Mouse (Mus musculus) olfactory bulb, adult 2 months (tissue): ENCODE measurements at regions not wholly inside any gene's neighbourhood (a gene's known extent, or its start where the extent isn't known, plus 50 kb on each side); places are given as distances from the start of the nearest gene placed in this dataset.

Experiments used
- H3K27ac ChIP-seq: fragments of 200-500 bp; 2 replicates; pipeline ENCODE4 v1.5.1; 2012; ENCODE audit warnings: low read depth, low read length; ENCODE audit not compliant: insufficient read depth
- H3K4me1 ChIP-seq: fragments of 200-500 bp; 2 replicates; pipeline ENCODE4 v1.6.1; 2012; ENCODE audit warnings: low read length; ENCODE audit not compliant: control insufficient read depth, insufficient read depth
- H3K4me3 ChIP-seq: fragments of 200-500 bp; 2 replicates; pipeline ENCODE4 v1.5.1; 2012; ENCODE audit warnings: mild to moderate bottlenecking, low read depth, low read length, moderate library complexity; ENCODE audit not compliant: insufficient read depth
- CTCF ChIP-seq: fragments of 200-500 bp; IDR thresholded peaks from 2 replicates; pipeline ENCODE4 v1.5.1; 2012; ENCODE audit warnings: low read depth, mild to moderate bottlenecking, low read length, moderate library complexity; ENCODE audit not compliant: insufficient read depth
- POLR2A ChIP-seq: fragments of 200-500 bp; IDR thresholded peaks from 2 replicates; pipeline ENCODE4 v1.6.1; 2012; ENCODE audit warnings: mild to moderate bottlenecking, low read depth, low read length, moderate library complexity; ENCODE audit not compliant: insufficient read depth
- WGBS: fragments of 180-500 bp; shearing (Covaris S2); methylation state at CpG from one replicate; pipeline ENCODE4 v1.1.7; 2018; 5-methylcytosine and 5-hydroxymethylcytosine counted together

- Histone ChIP-seq H3K27ac (no peak overlapping the region), H3K4me3 (no peak overlapping the region), H3K4me1 (peaks cover 12% of the 10 kb centered on the region)
- 45% methylated on average over 9 of the region's 9 CpGs for WGBS
- TF ChIP-seq POLR2A (no peak), CTCF (no peak)
Measured at GRCm38 (mm10) chr4:33552856-33553255, 242.7 kb downstream of the Rngtt start.

GRCm38 (mm10) chr4:33554606-33555005 lies 244.5 kb downstream of the Rngtt start:
- no peak overlapping the region for H3K4me3 ChIP-seq
- peaks cover 12% of the 10 kb centered on the region for H3K4me1 ChIP-seq
- no peak overlapping the region for H3K27ac ChIP-seq
- no peak for TF ChIP-seq POLR2A
- TF ChIP-seq CTCF, result no peak
- 24% methylated on average over 6 of the region's 6 CpGs for WGBS

GRCm38 (mm10) chr4:33555231-33555933 lies 245.3 kb downstream of the Rngtt start:
- 0 out of 2 replicates have a peak overlapping the region, but pooled peaks have one; percentile 30 for H3K27ac ChIP-seq
- peaks cover 12% of the 10 kb centered on the region for H3K4me1 ChIP-seq
- WGBS, result 39% methylated on average over 14 of the region's 14 CpGs
- no peak for TF ChIP-seq POLR2A
- TF ChIP-seq CTCF, result no peak
- no peak overlapping the region for H3K4me3 ChIP-seq

- Histone ChIP-seq H3K4me3 (no peak overlapping the region), H3K27ac (no peak overlapping the region), H3K4me1 (peaks cover 12% of the 10 kb centered on the region)
- 50% methylated on average over 12 of the region's 12 CpGs for WGBS
- TF ChIP-seq POLR2A (no peak), CTCF (no peak)
Measured at GRCm38 (mm10) chr4:33555966-33556365, 245.9 kb downstream of the Rngtt start.

GRCm38 (mm10) chr4:33556661-33557540 lies 246.8 kb downstream of the Rngtt start:
- H3K4me3 ChIP-seq, result no peak overlapping the region
- TF ChIP-seq CTCF (no peak), POLR2A (no peak)
- WGBS, result 89% methylated on average over 12 of the region's 12 CpGs

GRCm38 (mm10) chr4:33570274-33570673 lies 260.2 kb downstream of the Rngtt start:
- H3K4me1 ChIP-seq, result peaks cover 2% of the 10 kb centered on the region; the same call in 1 of the 2 replicates
- no peak for TF ChIP-seq CTCF
- 94% methylated on average over 5 of the region's 5 CpGs for WGBS
- no peak overlapping the region for H3K27ac ChIP-seq
- H3K4me3 ChIP-seq, result no peak overlapping the region

More at GRCm38 (mm10) chr4:33556661-33557540, 246.8 kb downstream of the Rngtt start:
- Histone ChIP-seq H3K4me1 (peaks cover 12% of the 10 kb centered on the region), H3K27ac (no peak overlapping the region)

GRCm38 (mm10) chr4:33571351-33571750 lies 261.2 kb downstream of the Rngtt start:
- TF ChIP-seq CTCF, result no peak
- TF ChIP-seq POLR2A, result no peak
- Histone ChIP-seq H3K4me1 (peaks cover 2% of the 10 kb centered on the region; the same call in 1 of the 2 replicates), H3K27ac (no peak overlapping the region), H3K4me3 (no peak overlapping the region)
- WGBS, result 71% methylated on average over 6 of the region's 6 CpGs

GRCm38 (mm10) chr4:33577631-33578030 lies 267.5 kb downstream of the Rngtt start:
- H3K4me1 ChIP-seq, result peaks cover 6% of the 10 kb centered on the region
- H3K4me3 ChIP-seq, result no peak overlapping the region
- TF ChIP-seq POLR2A, result no peak
- TF ChIP-seq CTCF, result no peak
- no peak overlapping the region for H3K27ac ChIP-seq
- 95% methylated on average over 6 of the region's 6 CpGs for WGBS

GRCm38 (mm10) chr4:33580491-33580890 lies 270.4 kb downstream of the Rngtt start:
- TF ChIP-seq POLR2A, result no peak
- TF ChIP-seq CTCF, result no peak
- WGBS, result 89% methylated on average over 8 of the region's 8 CpGs
- no peak overlapping the region for H3K4me3 ChIP-seq
- H3K4me1 ChIP-seq, result peaks cover 8% of the 10 kb centered on the region
- H3K27ac ChIP-seq, result no peak overlapping the region
